Mouse (Mus musculus) ES-Bruce4 (cell line): ENCODE data around the gene Adora1.

Experiments used
- CTCF ChIP-seq: IDR thresholded peaks from one replicate; pipeline ENCODE4 v1.8.1; 2011; ENCODE audit warnings: low read depth, low read length
- POLR2A ChIP-seq: IDR thresholded peaks from one replicate; pipeline ENCODE4 v1.8.1; 2011; ENCODE audit warnings: low read length; ENCODE audit not compliant: insufficient read depth

DNA sequence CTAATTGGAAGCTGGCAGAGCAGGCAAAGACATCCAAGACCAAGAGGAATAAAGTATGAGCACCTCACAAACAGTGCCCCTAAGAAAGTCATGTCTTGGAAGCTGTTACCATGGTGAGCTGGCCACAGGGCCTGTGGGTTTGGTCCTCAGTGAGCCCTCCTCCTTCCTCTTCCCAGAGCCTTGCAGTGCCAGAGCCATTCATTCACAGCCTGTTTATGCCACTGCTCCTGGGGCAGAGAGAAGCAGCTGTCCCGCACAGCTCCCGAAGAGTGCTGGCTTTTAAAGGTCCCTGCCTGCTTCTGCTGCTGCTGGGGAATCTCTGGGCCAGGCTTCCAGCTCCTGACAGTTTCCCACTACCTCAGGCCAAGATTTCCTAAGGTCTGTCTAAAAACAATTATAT, 30.6 kb upstream of the Adora1 start:
- TF ChIP-seq CTCF, result no peak
- no peak for TF ChIP-seq POLR2A
